Mouse (Mus musculus): ENCODE results near the gene Hdac9.

Hdac9 gene

GRCm38 (mm10) chr12:34332884-34333283, 584.0 kb downstream of the Hdac9 start:
- no peak for DNase-seq

GRCm38 (mm10) chr12:34327111-34327510, 589.8 kb downstream of the Hdac9 start:
- no peak for DNase-seq

- no peak for DNase-seq
These were observed 604.7 kb downstream of the Hdac9 start for GRCm38 (mm10) chr12:34312113-34312719.

GRCm38 (mm10) chr12:34305453-34305852, 611.4 kb downstream of the Hdac9 start:
- no peak for DNase-seq

- no peak for DNase-seq
These were observed 624.5 kb downstream of the Hdac9 start for GRCm38 (mm10) chr12:34292346-34292745.

- no peak for DNase-seq
These were observed 629.7 kb downstream of the Hdac9 start for GRCm38 (mm10) chr12:34287218-34287617.

- no peak for DNase-seq
These were observed 632.0 kb downstream of the Hdac9 start for GRCm38 (mm10) chr12:34284888-34285287.

- DNase-seq = no peak
These were observed 632.5 kb downstream of the Hdac9 start for GRCm38 (mm10) chr12:34284396-34284795.

- DNase-seq = no peak
These were observed 638.1 kb downstream of the Hdac9 start for GRCm38 (mm10) chr12:34278822-34279221.

- no peak for DNase-seq
These were observed 643.1 kb downstream of the Hdac9 start for GRCm38 (mm10) chr12:34273816-34274215.

- DNase-seq = no peak
These were observed 646.8 kb downstream of the Hdac9 start for GRCm38 (mm10) chr12:34270096-34270495.

GRCm38 (mm10) chr12:34269472-34270040, 647.3 kb downstream of the Hdac9 start:
- DNase-seq = no peak

- DNase-seq = no peak
These were observed 657.2 kb downstream of the Hdac9 start for GRCm38 (mm10) chr12:34259651-34260050.

- no peak for DNase-seq
These were observed 667.7 kb downstream of the Hdac9 start for GRCm38 (mm10) chr12:34249160-34249559.

- no peak for DNase-seq
These were observed 668.4 kb downstream of the Hdac9 start for GRCm38 (mm10) chr12:34248193-34249121.

GRCm38 (mm10) chr12:34238796-34239195, 678.1 kb downstream of the Hdac9 start:
- no peak for DNase-seq

- DNase-seq = no peak
These were observed 685.2 kb downstream of the Hdac9 start for GRCm38 (mm10) chr12:34231621-34232150.

GRCm38 (mm10) chr12:34224505-34224904, 692.4 kb downstream of the Hdac9 start:
- no peak for DNase-seq

- no peak for DNase-seq
These were observed 695.9 kb downstream of the Hdac9 start for GRCm38 (mm10) chr12:34221014-34221413.

- DNase-seq = no peak
These were observed 696.6 kb downstream of the Hdac9 start for GRCm38 (mm10) chr12:34220051-34220926.

- DNase-seq = no peak
These were observed 698.3 kb downstream of the Hdac9 start for GRCm38 (mm10) chr12:34218561-34218960.

All from cerebellum, adult 18-20 months (tissue).